Mouse (Mus musculus): ENCODE results near the gene Opcml. TPM values are rescaled to one million over a fixed set of nuclear protein-coding genes. Genes with fewer than 3 reads are reported as not detected.

The Opcml gene
- total RNA-seq (2021), result 1 to 10 TPM; 1.6 to 1.9 TPM
- long read RNA-seq, experiment 1, result 0 reads
- long read RNA-seq, experiment 2, result 0 reads

DNA sequence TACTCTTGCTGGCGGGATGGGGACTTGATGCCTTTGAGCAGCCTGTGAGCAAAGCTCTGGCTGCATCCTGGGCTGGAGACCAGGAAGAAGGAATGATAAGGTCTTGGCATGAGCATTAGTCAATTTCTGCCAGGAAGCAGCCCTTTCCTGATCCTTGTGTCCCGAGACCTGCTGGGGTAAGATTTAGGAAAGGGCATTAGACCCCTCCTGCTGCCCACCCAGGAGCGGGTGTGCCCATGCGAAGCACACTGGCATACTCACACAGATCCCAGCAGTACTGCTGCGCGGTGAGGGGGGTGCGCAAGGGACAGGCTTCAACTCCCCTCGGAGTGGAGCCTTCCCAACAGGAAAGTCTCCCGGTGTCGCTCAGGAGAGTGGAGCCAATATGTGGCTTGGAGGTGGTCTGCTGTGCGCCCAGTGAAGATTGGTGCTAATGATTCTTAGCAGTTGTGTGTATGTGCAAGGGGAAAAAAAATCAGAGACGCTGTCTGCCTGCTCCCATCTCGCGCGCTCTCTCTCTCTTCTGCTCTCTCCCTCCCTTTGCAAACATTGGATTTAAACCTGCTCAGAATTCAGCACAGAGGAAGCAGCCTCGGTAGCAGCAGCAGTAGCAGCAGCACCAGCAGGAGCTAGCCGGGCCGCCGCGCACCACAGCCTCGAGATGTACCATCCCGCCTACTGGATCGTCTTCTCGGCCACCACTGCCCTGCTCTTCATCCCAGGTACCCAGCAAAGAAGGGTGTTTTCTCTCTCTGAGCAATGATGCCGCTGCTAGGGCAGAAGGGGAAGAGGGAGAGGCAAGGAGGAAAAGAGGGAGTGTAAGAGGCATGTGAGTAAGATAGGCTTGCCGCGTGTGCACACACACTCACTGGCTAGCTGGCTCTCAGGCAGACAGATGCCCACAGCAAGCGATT, at the start of gene Opcml:
TSS of gene Opcml (plus strand) at position 51 of the 914 bp plus-strand sequence.
- DNase-seq, result no peak

DNA sequence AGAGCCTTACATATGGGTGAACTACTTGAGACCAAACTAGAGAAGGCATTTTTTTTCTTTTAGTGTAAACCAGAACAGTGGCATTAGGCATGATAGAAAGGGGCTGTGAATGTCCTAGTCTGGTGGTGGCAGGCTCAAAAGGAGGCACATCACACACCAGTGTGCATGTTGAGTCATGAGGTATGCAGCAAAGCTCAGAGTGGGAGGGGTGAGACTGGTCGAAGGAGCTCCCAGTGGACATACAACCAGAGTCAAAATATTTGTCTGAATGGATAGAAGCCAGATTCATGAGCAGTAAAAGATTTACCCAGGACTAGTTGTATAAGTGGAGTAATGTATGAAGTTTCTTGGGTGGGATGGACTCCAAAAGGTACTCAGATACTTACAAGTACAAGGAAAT, 31.9 kb upstream of the Opcml start:
- no peak for DNase-seq

DNA sequence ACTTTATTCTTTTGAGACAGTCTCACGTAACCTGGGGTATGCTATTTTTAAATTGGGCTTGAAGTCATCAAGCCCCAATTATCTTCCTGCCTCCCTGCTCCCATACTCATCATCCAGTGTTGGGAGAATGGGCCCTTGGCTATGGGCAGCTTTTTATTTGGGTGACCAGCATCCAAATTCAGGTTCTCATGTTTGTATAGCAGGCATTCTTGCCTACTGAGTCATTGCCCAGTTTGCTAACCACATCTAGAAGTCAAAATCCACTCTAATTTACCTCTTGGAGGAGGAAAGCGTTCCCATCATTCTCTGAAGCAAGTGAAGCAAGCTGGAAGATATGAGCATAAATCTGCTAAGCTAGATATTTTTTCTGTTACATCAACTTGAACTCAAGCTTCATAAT, 29.4 kb upstream of the Opcml start:
- DNase-seq, result no peak

DNA sequence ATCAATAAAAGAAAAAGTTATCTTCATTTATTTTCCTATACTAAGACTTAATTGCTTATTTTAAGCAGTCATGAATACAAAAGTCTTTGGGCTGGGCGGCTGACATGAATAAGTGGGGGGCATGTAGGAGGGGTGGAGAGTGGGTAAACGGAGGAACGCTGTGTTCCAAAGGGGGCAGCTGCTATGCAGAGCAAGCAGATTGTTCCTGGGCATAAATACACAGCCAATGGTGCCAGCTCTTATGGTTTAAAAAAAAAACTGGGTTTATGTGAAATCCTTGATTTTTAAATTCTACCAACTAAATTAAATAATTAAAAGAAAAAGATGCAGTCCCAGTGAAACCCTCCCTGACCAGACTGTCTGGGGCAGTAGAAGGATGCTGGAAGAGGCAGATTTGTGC, 24.1 kb upstream of the Opcml start:
- DNase-seq, result no peak

DNA sequence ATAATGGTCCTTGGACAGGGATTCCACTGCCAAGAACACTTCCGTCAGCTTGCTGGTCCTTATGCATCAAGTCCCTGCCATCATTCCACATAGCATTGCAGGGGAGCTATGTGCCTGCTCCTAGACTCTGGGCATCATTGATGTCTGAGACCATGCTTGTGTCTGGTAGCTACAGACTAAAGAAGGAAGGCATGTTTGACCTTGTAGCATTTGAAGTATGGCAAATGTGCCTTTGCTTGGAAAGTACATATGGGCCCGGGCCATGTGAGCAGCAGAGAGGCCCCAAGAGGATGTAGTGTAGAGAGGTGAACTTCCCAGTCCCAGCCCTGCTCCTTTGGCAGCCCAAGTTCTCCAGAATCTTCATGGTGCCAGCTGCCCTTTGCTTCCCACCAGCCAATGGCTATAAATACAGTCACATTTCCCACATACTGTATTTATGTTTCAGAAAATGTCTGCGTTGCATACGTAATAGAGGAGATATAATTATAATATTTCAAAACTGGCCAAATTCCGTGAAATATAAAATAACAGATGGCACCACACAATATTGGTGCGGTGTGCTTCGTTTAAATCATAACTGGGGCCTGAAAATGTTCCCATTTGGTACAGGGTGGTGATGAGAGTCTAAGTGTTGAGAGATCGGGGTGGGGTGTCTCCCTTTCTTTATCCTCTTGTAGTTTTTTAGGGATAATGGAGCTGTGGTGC, 23.2 kb upstream of the Opcml start:
- DNase-seq, result no peak

DNA sequence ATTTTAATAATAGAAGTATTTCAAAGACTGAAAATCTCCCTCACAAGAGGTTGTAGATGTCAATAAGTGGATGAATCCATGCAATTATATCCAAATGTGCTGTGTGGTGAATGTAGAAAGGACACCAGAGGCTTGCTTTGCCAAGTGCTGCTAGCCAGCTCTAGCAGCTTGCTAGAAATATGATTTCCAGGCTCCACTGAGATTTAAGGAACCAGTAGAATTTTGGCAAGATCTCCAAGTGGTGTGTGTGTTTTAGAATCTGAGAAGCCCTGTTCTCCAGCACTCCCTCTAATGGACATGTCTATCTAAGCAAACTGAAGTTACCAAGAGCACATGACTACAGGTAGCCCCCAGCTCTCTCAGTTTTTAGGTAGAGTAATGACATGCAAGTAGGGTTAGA, 21.8 kb upstream of the Opcml start:
- DNase-seq, result no peak

DNA sequence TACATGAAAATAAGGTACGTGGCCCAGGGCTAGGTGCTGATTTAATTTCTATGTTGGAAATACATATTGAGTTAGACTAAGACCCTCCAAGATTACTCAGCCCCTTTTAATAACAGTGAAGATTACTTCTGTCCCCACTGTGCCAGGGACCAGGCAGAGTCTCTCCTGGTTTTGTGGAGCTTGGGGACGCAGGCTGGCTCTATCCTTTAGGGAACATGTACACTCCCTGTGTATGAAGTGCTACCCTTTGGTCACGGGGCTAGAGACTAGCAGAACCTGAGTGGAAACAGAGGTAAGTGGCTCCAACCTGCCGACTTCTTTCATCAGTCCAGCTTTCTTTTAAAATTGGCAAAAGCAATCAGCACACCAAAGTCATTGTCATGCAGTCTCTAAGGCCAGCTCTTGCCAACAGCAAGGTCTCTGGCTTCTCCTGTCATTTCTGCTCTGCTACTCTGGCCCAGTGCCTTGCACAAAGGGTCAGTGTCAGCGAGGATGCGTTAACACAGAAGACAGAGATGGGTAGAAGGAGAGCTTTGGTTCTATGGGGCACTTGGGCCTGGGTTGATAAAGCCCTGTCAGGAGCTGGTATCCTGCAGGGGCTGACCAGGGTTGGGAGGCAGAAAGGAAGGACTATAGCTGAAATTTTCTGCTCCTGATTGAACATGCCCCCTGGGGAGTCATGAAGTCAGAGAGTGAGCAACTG, 9.1 kb upstream of the Opcml start:
- no peak for DNase-seq

DNA sequence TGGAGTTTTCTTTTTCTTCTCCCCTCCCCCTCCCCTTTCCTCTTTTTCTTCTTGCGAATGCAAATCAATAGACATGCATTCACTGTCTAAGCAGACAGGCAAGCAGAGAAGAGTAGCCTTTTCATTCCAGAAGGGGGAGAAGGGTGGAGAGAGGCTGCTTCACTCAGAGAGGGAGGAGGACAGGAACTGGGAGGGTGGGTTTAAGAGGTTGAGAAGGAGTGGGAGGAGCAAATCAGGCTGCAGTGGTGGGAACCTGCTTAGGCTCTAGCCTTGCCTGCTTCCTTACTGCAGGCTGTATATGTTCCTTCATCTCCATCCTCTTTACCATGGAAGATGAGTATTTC, 8.6 kb upstream of the Opcml start:
- no peak for DNase-seq

DNA sequence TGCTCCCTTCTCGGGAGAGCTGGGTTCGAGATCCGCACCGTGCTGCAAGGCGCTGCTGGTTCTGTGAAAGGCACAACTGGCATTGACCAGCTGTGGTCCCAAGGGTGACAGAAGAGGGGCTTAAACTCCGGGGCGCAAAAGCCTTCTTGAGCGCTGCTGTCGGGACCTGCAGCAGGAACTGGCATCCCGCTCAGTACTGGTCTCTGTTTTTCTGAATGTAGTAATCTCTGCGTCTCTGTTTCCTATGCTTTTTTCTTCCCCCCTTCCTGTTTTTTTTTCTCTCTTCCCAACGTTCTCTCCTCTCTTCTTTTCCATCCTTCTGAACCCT, 1.0 kb downstream of the Opcml start:
- no peak for DNase-seq

DNA sequence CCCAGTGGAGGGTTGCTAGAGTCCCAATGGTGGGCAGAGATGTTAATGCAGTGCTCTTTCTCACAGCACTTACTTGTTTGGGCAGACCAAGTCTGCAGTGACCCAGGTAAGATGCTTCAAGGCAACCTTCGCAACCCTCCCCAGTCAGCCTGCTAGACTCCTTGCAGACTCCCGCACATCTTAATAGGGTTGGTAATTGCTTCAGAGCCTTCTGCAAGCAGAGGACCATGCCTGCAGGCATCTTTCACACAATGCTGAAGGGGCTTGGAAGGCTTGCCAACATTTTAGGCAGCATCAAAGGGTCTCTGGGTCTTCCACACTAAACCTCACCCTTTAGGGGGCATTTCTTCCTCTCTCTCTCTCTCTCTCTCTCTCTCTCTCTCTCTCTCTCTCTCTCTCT, 1.7 kb downstream of the Opcml start:
- no peak for DNase-seq

DNA sequence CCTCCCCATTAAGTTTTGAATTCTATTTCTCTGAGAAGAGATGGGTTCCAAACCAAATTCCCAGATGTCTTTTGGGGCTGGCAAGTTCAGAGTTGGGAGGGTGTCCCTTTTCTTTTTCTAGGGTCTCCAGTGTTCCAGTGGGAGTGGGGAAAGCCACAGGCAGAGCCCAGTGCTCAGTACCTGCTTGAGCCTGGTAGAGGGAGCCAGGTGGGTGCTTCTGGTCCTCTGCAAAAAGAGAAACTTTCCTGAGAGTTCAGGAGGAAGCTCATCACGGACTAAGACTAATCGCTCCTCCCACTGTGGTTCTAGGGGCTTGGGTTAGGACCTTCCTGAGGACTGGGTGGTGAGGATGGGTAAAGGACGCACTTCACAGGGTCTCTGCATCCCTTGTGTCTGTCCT, 2.4 kb downstream of the Opcml start:
- no peak for DNase-seq

DNA sequence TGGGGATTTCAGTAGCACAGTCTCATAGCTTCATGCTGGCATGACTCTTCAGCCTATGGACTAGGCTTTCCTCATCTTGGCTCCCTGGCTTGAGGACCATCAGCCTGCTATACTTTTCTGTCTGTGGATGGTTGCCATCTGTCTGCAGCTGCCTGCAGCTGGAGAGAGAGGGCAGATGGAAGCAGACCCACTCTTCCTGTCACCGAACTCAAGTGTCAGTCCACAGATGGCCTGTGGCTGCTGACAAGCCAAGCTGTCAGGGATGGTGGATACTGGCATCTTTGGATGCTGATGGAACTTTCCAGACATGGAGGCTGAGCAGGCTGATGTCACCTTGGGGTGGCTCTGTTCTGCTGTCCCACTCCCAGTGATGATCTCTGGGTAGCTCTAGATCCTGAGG, 6.0 kb downstream of the Opcml start:
- no peak for DNase-seq

DNA sequence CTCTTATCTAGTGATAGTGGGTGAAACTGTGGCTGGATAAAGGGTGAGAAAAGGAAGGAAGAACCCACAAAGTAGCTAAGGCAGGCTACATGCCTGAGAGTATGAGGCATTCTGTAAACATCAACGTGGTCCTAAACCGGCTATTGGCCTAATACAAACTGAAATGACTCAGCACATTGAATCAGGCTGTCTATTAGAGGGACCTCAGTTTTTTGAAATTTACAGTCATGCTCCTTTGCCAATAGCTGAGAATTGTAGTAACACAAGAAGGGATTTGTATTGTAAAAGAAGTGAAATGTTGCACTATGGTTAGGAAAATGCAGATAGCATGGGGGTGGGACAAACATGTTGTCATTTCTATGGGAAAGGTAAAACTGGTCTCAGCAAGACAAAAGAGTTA, 10.4 kb downstream of the Opcml start:
- DNase-seq, result no peak

DNA sequence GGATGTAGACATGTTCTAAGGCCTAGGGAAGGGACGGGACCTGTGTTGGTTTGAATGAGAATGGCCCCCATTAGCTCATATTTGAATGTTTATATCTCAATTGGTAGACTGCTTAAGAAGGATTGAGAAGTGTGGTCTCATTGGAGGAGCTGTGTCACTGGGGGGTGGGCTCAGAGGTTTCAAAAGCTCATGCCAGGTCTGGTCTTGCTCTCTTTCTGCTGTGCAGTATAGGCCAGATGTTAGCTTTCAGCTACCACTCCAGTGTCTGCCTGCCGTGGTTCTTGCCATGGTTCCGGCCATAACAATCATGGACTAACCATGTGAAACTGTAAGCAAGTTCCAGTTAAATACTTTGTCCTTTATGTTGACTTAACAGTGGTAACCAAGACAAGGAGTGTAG, 11.2 kb downstream of the Opcml start:
- no peak for DNase-seq

DNA sequence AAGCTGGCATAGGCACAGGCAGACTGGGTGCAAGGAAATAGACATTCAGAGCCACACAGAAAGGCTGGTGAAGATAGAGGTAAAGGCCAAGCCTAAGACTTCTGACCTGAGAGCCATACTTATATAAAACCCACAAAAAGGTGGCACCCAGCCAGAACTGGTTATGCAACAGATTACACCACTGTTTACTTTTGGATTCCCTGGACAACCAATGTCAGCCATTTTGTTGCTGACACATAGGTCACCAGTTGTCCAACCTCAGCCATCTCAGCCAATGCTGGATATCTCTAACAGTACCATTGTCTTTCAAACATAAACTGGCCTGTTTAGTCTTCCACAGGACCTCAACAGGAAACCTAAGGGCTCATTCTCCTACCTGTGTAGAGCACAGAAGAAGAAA, 11.8 kb downstream of the Opcml start:
- DNase-seq, result peak; percentile 50

DNA sequence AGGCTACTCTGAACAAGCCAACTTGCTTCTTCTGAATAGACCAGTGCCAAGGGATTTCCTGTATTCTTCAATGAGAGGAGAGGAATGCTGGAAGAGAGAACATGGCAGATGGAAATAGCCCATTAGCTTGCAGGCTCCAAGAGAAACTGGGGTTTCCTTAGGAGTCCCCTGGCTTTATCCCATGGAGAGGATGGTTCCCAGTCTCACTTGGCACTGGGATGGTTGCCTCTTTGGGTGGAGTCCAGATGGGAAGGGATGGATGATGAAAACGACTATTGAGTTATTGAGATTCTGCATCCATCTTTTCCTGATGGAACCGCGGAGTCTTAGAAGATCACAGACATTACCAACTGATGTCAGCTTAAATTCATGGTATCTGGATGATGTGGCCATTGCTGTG, 13.9 kb downstream of the Opcml start:
- no peak for DNase-seq

DNA sequence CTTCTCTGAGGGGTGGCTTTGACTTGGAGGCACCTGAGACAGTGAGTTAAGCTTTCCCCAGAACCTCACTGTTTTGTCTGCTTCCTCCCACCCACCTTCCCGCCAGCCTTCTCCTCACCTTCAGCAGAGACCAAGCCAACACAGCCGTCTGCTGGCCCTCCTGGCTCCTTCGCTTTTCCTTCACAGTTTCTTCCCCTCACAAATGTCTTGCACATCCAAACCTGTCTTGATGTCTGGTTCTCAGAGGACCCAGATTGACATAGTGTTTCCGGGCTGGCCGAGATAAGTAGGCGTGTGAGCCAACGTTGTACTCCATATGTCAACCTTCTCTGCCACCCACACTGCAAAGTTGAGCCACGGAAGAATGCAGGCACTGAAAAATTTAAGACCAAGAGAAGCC, 19.2 kb downstream of the Opcml start:
- DNase-seq, result no peak

DNA sequence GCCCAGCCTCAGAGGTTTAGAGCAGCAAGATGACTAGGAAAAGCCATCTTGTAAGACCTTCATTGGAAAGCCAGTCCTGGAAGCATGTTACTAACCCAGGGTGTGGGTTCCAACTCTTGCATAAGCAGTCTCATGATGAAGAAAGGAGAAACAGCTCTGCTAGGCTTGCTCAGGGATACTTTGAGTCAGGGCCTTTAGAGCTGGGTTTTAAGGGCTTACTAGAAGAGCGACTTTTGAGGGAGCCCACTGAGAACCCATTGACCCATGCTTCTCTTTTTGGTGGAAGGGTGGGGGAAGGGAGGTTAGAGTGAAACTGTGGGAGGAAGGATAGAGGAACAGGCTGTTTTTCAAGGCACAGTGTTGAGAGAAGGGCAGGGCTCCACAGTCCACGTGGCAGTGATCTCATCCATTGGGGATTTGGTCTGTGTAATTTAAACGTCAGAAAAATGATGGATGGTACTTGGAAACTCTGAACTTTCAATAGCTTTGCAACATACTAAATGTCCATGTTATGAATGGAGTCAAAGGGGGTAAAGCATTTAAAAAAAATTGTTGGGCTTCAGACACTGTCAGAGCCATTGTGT, 22.7 kb downstream of the Opcml start:
- peak; percentile 13 for DNase-seq

DNA sequence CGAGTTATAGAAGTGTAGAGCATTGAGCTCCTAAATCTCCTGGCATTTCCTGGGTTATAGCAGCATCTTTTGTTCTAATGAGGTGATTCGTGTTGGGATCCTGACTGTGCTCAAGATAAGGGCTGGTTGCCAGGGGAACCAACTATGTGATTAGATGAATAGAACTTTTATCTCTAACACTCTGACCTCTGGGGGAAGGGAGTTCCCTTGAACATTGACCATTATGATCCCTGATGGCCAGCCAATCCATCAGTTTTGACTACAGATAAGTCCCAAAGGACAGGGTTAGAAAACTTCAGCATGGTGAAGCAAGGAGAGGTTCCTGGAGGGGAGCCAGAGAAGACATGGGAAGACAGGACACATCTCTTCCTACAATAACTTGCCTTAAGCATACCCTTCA, 23.6 kb downstream of the Opcml start:
- DNase-seq, result no peak

DNA sequence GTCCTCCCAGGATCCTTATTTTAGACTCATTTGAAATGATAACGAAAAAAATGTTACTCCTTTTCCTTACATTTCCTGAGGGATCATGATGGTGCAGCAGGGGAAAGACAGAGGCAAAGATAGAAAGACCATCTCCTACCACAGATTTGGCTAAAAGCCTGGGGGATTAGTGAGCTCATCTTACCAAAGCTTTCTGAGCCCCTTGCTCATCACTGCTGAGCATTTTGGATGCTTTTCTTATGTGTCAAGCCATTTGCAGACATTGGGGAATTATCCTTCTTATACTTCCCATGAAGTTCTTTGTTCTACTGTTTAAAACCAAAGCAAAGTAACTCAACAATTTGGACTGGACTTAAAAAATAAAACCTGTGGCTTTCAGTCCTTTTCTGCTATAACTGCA, 30.6 kb downstream of the Opcml start:
- DNase-seq, result no peak

DNA sequence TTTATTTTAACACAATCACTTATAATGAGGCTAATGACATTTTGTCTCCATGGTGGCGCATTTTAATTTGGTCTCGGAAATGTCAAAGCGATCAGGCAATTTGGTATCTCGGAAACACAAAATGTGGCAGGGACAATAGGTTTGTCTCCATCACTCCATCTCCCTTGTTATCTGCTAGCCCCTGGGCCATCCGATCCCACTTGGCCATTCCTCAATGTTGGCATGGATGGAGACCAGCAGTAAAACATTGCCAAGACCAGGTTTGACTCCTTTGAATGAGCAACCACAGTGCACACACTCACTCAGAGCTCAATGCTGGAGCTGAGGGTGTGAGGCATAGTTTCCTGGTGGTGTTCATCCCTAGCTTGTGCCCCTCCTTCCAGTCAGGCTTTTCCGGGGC, 32.1 kb downstream of the Opcml start:
- no peak for DNase-seq

DNA sequence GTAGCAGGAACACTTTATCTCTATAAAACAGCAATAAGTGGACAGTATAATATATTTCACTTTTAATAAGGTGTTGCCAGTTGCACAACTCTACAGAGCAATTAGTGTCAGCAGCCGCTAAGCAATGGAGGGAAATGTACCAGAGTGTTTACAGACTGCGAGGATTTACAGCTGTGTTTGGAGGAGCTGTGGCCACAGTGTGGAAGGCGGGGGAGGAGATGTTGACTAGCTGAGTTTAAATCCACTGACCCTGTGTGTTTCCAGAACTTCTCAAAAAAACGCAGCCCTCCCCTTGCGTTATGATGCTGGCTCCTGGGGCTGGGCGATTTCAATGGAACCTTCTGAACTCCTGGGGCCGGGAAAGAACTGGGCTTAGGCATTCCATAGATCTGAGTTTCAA, 33.8 kb downstream of the Opcml start:
- no peak for DNase-seq

DNA sequence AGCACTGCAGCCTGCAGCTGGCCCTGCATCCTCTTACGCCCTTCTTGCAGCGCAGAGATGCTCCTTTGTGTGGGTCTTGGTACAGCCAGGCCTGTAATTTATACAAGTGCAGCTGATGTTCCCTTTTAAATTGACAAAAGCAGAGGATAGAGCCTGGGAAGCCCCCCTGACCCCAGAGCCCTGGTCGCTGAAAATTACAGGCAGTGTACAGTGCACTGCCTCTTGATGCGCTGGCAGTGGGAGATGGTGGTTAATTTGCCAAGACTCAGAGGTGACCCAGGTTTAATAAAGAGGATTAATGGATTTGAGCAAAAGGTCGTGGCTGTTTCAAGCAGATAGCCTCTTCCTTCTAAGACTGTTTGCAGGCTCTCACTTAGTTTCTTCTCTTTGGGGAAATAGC, 39.9 kb downstream of the Opcml start:
- DNase-seq, result no peak
